Mouse (Mus musculus): ENCODE data around the gene Sgms2.

Sgms2 gene

DNA sequence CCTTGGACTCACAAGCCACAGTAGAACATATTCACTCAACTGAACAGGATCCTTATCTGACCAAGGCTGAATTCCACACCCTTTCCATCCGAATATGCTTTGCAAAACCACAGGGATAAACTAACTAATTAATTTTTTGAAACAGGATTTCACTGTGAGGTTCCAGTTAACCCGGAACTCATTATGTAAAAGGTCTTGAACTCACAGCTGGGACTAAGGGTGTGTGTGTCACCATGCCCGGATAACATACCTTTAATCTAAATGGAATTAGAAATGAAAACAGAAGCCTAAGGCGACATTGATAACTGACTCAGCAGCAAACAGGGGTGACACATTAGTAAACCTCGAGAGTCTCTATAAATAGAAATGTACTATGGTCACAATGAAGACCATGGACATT is 5.8 kb downstream of the Sgms2 start:
- no peak for DNase-seq (ENCODE audit: low spot score)

- no peak for DNase-seq (ENCODE audit: low spot score)
Observed at GRCm38 (mm10) chr3:131483650-131484049, 7.6 kb downstream of the Sgms2 start.

DNA sequence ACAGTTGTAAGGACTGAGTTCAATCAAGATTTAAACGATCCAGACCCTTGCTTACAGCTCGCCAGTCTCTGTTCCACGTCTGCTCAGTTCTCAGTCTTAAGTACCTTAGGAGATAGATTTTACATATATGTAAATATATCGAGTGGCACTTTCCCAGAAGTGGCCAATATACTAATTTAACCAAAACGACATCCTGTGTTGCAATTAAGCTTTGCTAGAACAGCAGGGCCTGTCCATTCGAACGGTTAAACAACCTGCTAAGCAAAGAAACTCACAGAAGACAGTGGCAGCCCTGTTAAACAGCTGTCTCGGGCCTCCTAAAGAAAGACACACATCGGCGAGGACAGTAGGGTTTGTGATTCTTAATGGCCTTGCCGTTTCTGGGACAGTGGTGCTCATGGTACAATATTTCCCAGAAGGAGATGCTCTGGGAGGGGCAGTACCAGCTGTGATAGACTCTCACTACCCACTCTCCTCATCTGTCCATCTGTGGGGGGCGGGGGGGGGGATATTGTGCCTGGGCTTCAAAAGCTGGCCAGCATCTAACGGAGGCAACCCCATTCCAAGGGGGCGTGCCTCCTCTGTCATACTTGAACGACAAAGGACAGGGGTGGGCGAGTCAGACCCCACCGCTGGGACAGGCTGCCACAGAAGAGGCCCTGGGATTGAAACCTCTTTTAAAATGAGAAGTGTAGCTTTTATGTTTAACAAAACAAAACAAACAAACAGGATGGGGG is 9.1 kb downstream of the Sgms2 start:
- DNase-seq (ENCODE audit: low spot score): no peak

DNA sequence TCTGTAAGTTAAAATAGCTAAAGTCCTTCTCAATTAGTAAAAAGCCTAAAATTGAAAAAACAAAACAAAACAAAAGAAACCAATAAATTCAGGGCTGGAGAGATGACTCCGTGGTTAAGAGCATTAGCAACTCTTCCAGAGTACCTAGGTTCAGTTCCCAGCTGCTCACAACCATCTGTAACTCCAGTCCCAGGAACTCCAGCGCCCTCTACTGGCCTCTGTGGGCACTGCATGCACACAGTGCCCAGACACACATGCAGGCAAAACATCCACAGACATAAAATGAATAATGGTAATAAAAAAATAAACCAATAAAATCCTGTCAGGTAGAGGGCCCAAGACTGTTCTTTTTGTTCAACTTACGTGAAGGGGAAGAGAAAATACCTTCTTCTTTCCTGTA is 10.6 kb downstream of the Sgms2 start:
- no peak for DNase-seq (ENCODE audit: low spot score)

DNA sequence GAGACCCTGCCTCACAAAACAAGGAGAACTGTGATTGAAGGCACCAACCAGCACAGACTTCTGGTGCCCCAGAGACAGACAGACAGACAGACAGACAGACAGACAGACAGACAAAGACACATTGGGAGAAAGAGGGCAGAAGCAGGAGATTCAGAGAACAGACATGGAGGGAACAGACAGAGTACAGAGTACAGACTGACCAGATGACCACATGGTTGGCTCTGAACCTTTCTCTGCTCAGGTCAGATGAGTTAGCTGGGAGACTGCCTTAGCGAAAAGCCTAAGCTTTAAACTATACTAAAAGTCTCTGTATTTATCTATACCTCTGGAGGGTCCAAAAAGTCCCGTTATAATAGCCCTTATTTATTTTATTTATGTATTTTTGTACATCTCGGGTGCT is 11.8 kb downstream of the Sgms2 start:
- no peak for DNase-seq (ENCODE audit: low spot score)

- no peak for DNase-seq (ENCODE audit: low spot score)
Observed at GRCm38 (mm10) chr3:131476002-131476401, 15.2 kb downstream of the Sgms2 start.

- no peak for DNase-seq (ENCODE audit: low spot score)
Observed at GRCm38 (mm10) chr3:131474526-131474925, 16.7 kb downstream of the Sgms2 start.

DNA sequence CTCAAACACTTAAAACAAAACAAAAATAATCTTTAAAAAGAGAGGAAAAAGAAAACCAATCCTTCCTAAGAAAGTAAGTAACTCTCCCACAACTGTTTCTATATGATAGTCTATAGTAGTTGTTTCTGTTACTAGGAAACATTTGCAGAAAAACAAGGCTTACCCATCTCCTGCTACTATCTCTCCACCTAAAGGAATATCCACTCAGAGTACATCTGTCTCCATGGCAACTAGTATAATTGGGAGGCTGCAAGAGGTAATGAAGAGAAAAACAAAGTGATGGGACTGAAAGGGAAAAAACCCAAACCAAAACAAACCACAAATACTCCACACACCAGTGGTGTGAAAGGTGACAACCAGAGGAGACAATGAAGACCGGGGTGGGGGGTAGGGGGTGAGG is 17.7 kb downstream of the Sgms2 start:
- no peak for DNase-seq (ENCODE audit: low spot score)

GRCm38 (mm10) chr3:131471836-131472235 is 19.4 kb downstream of the Sgms2 start:
- DNase-seq (ENCODE audit: low spot score): no peak

DNA sequence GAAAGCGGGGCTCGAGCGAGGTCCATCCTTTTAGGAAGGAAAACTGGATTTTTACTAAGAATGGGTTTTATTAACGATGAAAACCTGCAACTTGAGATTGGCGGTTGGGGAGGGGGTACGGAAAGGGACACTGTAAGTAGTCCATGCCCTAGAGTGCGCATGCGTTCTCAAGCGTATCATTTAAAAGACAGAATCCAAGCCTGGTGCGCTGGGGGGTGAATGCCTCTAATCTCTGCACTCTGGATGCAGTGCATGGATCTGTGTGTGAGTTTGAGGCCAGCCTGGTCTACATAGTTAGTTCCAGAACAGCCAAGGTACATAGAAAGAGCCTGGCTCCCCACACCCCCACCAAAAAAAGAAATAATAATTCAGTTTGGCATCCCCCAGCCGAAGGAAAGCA is 19.8 kb downstream of the Sgms2 start:
- no peak for DNase-seq (ENCODE audit: low spot score)

GRCm38 (mm10) chr3:131470837-131471236 is 20.4 kb downstream of the Sgms2 start:
- DNase-seq (ENCODE audit: low spot score): no peak

GRCm38 (mm10) chr3:131469636-131470035 is 21.6 kb downstream of the Sgms2 start:
- no peak for DNase-seq (ENCODE audit: low spot score)

DNA sequence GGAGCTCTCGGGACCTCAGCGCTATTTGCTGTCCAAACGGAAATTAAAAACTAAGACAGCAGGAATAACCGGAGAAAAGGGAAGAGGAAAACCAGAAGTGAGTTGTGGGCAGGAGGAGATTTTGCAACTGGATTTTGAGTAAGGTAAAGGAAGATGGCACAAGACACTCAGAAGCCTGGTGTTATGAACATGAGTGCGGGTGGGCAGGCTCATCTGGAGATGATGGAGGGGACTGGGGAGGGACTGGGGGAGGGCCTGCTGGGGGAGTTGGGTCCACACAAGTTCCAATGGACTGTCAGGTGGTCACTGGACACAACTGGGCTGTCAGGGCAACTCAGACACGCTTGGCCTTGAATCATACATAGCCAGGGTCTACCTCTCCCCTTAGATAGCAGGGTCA is 24.8 kb downstream of the Sgms2 start:
- no peak for DNase-seq (ENCODE audit: low spot score)

DNA sequence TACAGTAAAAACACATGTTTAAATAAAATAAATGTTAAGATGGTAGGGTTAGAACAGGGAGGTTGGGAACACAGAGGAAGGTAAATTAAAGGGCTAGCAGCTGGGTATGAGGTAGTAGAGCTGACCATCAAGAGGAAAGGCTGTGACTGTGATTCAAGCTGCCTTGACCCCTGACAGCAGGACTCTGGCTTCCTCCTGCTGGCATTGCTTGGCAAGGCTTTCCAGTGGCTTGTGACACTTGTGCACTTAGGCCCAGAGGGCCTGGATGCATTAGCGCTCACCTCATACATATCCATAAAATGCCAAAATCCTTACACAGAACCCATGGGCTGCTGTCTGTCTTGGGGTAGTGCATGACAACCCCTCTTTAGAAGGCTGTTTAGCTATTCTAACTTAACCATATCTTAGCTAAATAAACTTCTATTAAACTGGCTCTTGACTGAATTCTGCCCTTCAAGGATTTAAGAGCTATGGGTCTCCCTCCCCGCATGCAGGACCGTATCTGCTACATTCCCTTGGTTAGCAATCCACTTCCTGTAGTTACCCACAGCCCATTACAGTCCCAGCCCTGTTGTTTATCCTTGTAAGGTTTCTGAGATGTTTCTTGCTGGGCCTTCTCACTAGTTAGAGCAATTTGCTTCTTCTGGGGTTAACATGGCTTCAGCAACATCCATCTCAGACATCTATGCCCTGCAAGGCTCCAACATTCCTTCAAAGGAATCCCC is 25.5 kb downstream of the Sgms2 start:
- no peak for DNase-seq (ENCODE audit: low spot score)

DNA sequence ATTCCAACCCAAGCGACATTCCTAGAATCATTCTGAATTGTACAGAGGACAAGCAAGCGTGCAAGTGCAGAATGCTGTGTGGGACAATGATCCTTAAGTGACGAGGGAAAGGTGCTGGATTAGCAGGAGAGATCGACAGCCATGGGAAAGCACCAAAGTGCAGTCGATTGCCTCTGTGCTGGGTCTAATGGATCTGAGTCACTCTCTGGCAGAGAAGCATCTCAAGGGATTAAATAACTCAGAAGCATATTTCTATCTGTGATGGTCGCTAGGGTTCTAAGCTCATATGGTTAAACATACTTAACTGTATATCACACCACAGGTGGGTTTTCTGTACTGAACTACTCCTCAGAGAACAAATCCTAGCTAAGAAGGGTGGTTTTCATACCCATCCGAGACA is 118.2 kb downstream of the Sgms2 start:
- DNase-seq (ENCODE audit: low spot score): no peak

DNA sequence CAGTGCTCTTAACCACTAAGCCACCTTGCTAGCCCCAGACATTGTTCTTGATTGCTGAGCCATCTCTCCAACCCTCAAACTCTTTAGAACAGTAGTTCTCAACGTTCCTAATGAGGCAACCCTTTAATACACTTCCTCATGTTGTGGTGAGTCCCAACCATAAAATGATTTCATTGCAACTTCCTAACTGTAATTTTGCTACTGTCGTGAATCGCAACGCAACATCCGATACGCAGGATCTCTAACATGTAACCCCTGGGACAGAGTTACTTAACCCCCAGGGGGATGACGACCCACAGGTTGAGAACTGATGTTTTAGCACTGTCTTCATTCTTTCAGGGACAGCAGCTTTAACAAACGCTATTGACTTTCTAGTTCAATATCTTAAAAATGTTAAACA is 122.5 kb downstream of the Sgms2 start:
- no peak for DNase-seq (ENCODE audit: low spot score)

GRCm38 (mm10) chr3:131367452-131367851 is 123.8 kb downstream of the Sgms2 start:
- no peak for DNase-seq (ENCODE audit: low spot score)

- peak; percentile 36 for DNase-seq (ENCODE audit: low spot score)
Observed at GRCm38 (mm10) chr3:131364632-131365446, 126.4 kb downstream of the Sgms2 start.

DNA sequence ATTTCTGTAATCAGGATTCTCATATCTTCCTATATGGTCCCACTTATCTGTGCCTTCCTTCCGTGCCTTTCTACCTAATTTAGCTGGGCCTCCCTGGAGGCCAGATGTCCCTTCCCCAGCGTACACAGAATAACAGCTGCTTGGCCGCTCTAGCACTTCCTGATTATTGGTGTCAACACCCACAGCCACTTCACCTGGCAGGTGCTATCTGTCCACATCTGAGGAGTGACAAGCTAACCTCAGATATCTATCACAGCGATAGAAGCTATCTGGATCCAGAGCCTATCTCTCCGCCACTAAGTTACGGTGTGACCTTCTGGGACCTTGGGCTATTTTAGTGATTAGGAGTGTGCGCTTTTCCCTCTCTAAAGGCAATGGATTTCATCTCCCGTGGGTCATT is 127.0 kb downstream of the Sgms2 start:
- no peak for DNase-seq (ENCODE audit: low spot score)

GRCm38 (mm10) chr3:131363602-131364001 is 127.6 kb downstream of the Sgms2 start:
- no peak for DNase-seq (ENCODE audit: low spot score)

- DNase-seq (ENCODE audit: low spot score): no peak
Observed at GRCm38 (mm10) chr3:131361960-131362359, 129.3 kb downstream of the Sgms2 start.

DNA sequence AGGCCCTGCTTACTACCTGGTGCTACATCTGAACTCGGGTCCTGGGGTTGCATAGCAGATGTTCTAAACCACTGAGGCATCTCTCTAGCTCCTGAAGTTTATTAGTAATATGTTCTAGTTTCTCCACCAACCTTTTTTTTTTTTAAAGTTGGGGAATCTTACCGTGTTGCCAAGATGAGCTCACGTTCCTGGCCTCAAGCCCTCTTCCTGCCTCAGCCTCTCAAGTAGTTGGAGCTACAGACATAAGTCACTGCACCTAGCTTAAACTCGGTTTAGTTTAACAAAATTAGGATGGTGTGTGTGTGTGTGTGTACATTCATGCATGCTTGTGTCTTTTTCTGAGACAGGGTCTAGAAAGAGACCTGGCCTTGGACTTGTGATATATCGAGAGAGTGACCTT is 132.2 kb downstream of the Sgms2 start:
- no peak for DNase-seq (ENCODE audit: low spot score)

DNA sequence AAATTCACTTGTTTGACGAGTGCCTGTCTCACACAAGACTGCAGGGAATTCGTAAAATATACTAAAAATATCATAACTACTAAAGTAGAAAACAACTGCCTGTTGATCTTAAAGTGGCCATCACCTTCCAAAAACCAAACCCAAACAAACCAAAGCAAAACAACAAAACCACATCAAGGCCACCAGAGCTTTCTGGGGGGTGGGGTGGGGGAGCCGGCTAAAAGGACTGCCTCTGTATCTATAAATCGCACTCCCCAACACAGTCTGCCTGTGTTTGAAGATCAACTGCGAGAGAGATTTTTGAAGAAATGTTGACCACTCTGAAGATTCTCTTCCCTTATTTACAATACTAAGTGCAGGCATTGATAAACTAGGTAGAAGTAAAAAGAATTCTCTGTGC is 133.0 kb downstream of the Sgms2 start:
- DNase-seq (ENCODE audit: low spot score): peak; percentile 59
